Mouse (Mus musculus) cerebellum, adult 9-10 months (tissue): ENCODE measurements around the gene Polr2f.

Experiments used
- DNase-seq: peaks from one replicate; pipeline ENCODE4 v3.0.0; 2022

Gene Polr2f

GRCm38 (mm10) chr15:79164251-79164650 is 23.4 kb downstream of the Polr2f start:
- no peak for DNase-seq

- no peak for DNase-seq
These were observed 24.3 kb downstream of the Polr2f start, which contains the start of gene Sox10 for GRCm38 (mm10) chr15:79165140-79165539. Gene Sox10, minus strand, starts transcription at chr15:79165240.

- DNase-seq: no peak
These were observed 25.9 kb downstream of the Polr2f start for GRCm38 (mm10) chr15:79166712-79167111.

DNA sequence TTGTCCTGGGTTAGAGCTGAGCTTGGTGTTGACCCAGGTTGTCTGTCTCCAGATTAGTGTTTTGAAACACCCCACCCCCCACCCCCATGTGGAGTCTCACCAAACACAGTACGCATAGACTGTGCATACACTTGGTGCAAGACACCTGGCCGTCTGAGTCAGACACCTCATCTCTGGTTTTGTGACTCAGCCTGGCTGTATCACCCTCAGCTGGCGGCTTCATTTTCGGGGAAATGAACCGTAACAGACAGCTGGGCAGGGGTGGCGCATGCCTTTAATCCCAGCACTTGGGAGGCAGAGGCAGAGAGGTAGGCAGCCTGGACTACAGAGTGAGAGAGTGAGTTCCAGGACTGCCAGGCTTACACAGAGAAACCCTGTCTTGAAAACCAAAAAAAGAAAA is 36.1 kb downstream of the Polr2f start:
- DNase-seq: no peak

DNA sequence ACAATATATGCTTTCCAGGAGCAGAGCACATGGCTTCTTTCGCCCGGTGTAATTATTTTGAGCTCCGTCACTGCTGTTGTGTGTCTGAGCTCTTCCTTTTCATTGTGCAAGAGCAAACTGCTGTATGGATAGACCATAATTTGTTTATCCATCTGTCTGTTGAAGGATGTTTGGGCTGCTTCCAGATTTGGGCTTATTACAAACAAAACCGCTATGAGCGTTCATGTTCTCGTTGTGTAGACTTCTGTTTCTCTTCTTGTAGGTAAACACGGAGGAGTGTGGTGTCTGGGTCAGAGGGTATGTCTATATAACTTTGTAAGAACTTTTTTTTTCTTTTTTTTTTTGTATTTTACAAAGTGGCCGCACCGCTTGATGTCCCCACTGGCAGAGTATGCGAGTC is 44.4 kb downstream of the Polr2f start:
- no peak for DNase-seq

DNA sequence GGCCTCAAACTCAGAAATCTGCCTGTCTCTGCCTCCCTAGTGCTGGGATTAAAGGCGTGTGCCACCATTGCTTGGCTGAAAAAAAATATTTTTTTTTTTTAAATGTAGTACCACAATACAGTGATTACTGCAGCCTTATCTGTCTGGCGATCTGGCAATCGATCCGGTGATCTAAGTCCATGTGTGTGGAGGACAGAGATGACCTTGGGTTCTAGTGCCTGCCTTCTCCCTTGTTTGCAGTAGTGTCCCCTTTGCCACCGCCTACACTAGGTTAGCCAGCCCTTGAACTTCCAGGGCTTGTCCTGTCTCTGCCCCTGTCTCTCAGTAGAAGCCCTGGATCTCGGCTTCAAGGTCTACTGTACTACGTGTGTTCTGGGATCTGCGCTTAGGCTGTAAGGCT is 47.0 kb downstream of the Polr2f start:
- no peak for DNase-seq

- DNase-seq: no peak
These were observed 50.6 kb downstream of the Polr2f start for GRCm38 (mm10) chr15:79191426-79191825.

GRCm38 (mm10) chr15:79192450-79192849 is 51.6 kb downstream of the Polr2f start:
- DNase-seq: no peak

- no peak for DNase-seq
These were observed 52.4 kb downstream of the Polr2f start for GRCm38 (mm10) chr15:79192885-79193845.

DNA sequence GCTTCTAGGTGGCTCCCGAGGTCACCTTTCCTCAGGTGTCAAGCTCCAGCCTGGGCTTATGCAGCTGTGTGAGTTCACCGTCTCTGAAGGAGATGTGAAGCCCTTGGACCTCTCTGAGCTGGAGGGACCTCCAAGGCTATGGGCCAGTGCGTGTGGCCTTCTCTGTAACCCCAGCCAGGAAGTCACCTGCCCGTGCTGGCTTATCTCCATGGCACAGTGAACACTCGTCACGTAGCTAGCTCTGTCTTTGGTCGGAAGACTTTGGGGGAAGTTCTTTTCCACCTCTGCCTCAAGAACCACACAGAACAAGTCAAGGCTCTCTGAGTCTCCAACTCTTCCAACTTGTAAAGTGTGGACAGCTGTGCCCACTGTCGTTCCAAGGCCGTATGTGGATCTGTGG is 53.2 kb downstream of the Polr2f start:
- DNase-seq: no peak

GRCm38 (mm10) chr15:79194946-79195345 is 54.1 kb downstream of the Polr2f start:
- no peak for DNase-seq

- DNase-seq: no peak
These were observed 54.7 kb downstream of the Polr2f start for GRCm38 (mm10) chr15:79195492-79195891.

DNA sequence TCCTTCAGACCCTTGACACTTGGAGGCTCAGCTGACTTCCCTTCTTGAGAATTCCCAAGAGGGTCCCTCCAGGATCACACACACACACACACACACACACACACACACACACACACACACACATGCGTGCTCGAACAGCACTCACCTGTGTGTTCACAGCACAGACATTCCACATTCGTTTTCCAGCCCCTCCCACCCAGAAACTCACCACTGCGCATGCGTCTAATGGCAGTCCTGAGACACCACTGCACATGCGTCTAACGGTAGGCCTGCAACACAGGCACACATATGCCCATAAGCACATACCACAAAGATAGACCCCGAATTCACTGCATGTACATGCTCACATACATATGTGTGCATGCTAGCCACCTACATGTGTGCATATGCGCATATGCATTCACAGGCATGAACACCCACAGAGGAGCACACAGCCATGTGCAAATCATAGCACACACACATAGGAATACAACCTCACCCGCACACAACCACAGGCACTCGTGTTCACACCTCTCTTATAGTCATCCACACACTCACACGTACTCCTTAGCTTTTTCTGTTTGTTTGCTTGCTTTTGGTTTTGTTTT is 58.7 kb downstream of the Polr2f start:
- DNase-seq: no peak
